Mouse (Mus musculus): ENCODE results near the gene Fgf12. TPM values are rescaled to one million over a fixed set of nuclear protein-coding genes. Genes with fewer than 3 reads are reported as not detected.

Fgf12 gene
- total RNA-seq, 1 experiment from 2014 or later = 0.45 TPM

- no peak for ATAC-seq (replicated peaks in 1 of 2; ENCODE audit: insufficient read depth in 1 of 2, low FRiP score in 2 of 2, low TSS enrichment in 1 of 2, low read depth in 1 of 2, poor library complexity in 2 of 2, severe bottlenecking in 2 of 2)
Observed at GRCm38 (mm10) chr16:28257904-28258303, 495.0 kb downstream of the Fgf12 start.

GRCm38 (mm10) chr16:28254303-28254702 is 498.6 kb downstream of the Fgf12 start:
- ATAC-seq (replicated peaks in 1 of 2; ENCODE audit: insufficient read depth in 1 of 2, low FRiP score in 2 of 2, low TSS enrichment in 1 of 2, low read depth in 1 of 2, poor library complexity in 2 of 2, severe bottlenecking in 2 of 2) = no peak

- ATAC-seq (replicated peaks in 1 of 2; ENCODE audit: insufficient read depth in 1 of 2, low FRiP score in 2 of 2, low TSS enrichment in 1 of 2, low read depth in 1 of 2, poor library complexity in 2 of 2, severe bottlenecking in 2 of 2) = no peak
Observed at GRCm38 (mm10) chr16:28251930-28252329, 500.9 kb downstream of the Fgf12 start.

GRCm38 (mm10) chr16:28242867-28243649 is 509.8 kb downstream of the Fgf12 start:
- no peak for ATAC-seq (replicated peaks in 1 of 2; ENCODE audit: insufficient read depth in 1 of 2, low FRiP score in 2 of 2, low TSS enrichment in 1 of 2, low read depth in 1 of 2, poor library complexity in 2 of 2, severe bottlenecking in 2 of 2)

GRCm38 (mm10) chr16:28239382-28239781 is 513.5 kb downstream of the Fgf12 start:
- ATAC-seq (replicated peaks in 1 of 2; ENCODE audit: insufficient read depth in 1 of 2, low FRiP score in 2 of 2, low TSS enrichment in 1 of 2, low read depth in 1 of 2, poor library complexity in 2 of 2, severe bottlenecking in 2 of 2) = no peak

GRCm38 (mm10) chr16:28238019-28238868 is 514.6 kb downstream of the Fgf12 start:
- no peak for ATAC-seq (replicated peaks in 1 of 2; ENCODE audit: insufficient read depth in 1 of 2, low FRiP score in 2 of 2, low TSS enrichment in 1 of 2, low read depth in 1 of 2, poor library complexity in 2 of 2, severe bottlenecking in 2 of 2)

GRCm38 (mm10) chr16:28215930-28216329 is 536.9 kb downstream of the Fgf12 start:
- ATAC-seq (replicated peaks in 1 of 2; ENCODE audit: insufficient read depth in 1 of 2, low FRiP score in 2 of 2, low TSS enrichment in 1 of 2, low read depth in 1 of 2, poor library complexity in 2 of 2, severe bottlenecking in 2 of 2) = no peak

GRCm38 (mm10) chr16:28212411-28212810 is 540.5 kb downstream of the Fgf12 start:
- ATAC-seq (replicated peaks in 1 of 2; ENCODE audit: insufficient read depth in 1 of 2, low FRiP score in 2 of 2, low TSS enrichment in 1 of 2, low read depth in 1 of 2, poor library complexity in 2 of 2, severe bottlenecking in 2 of 2) = no peak

- ATAC-seq (replicated peaks in 1 of 2; ENCODE audit: insufficient read depth in 1 of 2, low FRiP score in 2 of 2, low TSS enrichment in 1 of 2, low read depth in 1 of 2, poor library complexity in 2 of 2, severe bottlenecking in 2 of 2) = no peak
Observed at GRCm38 (mm10) chr16:28156443-28156842, 596.4 kb downstream of the Fgf12 start.

- ATAC-seq (replicated peaks in 1 of 2; ENCODE audit: insufficient read depth in 1 of 2, low FRiP score in 2 of 2, low TSS enrichment in 1 of 2, low read depth in 1 of 2, poor library complexity in 2 of 2, severe bottlenecking in 2 of 2) = no peak
Observed at GRCm38 (mm10) chr16:28140972-28141371, 611.9 kb downstream of the Fgf12 start.

GRCm38 (mm10) chr16:28127006-28127405 is 625.9 kb downstream of the Fgf12 start:
- no peak for ATAC-seq (replicated peaks in 1 of 2; ENCODE audit: insufficient read depth in 1 of 2, low FRiP score in 2 of 2, low TSS enrichment in 1 of 2, low read depth in 1 of 2, poor library complexity in 2 of 2, severe bottlenecking in 2 of 2)

Other genes starting within 250 kb of the Fgf12 start
- 1.6 and 3.2 TPM in 2 replicates for gene Mb21d2, start 176.6 kb upstream of the Fgf12 start, total RNA-seq (2017)

Data from hematopoietic stem cell, adult 5-6 weeks (primary cell).